Comparison of ENCODE assay signal across 19 mouse cellular contexts in genomic region chr5:99236888-99237752, GRCm38 (mm10).
A peak's percentile ranks its signal among the peaks of the same experiment; 100 is the strongest.
DNase-seq lines count a peak whose midpoint lies in the region; ATAC-seq and TF ChIP-seq lines count a peak whose summit lies in the region.
"Had no signal": no experiment of that assay in that cellular context is flagged by ENCODE, and none has a peak within 500 bp of the region (broad histone marks: within the 10 kb centered on the region; RNA-seq: fewer than 3 reads in every experiment).

No protein-coding gene starts in this region.

- H3K9me3 ChIP-seq in lung, postnatal 0 days (ENCODE audit: low read length), result no peaks in the 10 kb centered on the region
- H3K9me3 ChIP-seq in intestine, postnatal 0 days (ENCODE audit: control insufficient read depth), result no peaks in the 10 kb centered on the region
- H3K9me3 ChIP-seq: limb, embryonic 13.5 days; liver, embryonic 15.5 days had no signal

- H3K27ac ChIP-seq in lung, postnatal 0 days (ENCODE audit: low read length), result peak overlapping the region; percentile 80
- no peak overlapping the region for H3K27ac ChIP-seq in intestine, postnatal 0 days (ENCODE audit: low read depth, low read length)
- H3K27ac ChIP-seq: hindbrain, embryonic 14.5 days; left cerebral cortex, adult 2 months; limb, embryonic 13.5 days; liver, embryonic 15.5 days had no signal

- TF ChIP-seq EP300 in lung, postnatal 0 days (IDR thresholded peaks at IDR 0.05), result peak; percentile 89

- TF ChIP-seq CTCF in lung, postnatal 0 days (IDR thresholded peaks at IDR 0.05), result no peak
- TF ChIP-seq CTCF in intestine, postnatal 0 days (IDR thresholded peaks at IDR 0.05; ENCODE audit: low read depth), result no peak

- H3K27me3 ChIP-seq in lung, postnatal 0 days (replicated peaks; ENCODE audit: insufficient read depth, low read length), result no peaks in the 10 kb centered on the region
- no peaks in the 10 kb centered on the region for H3K27me3 ChIP-seq in intestine, postnatal 0 days (replicated peaks; ENCODE audit: control insufficient read depth, insufficient read depth, low read length)
- H3K27me3 ChIP-seq: limb, embryonic 13.5 days; liver, embryonic 15.5 days had no signal

- peak; percentile 65 for DNase-seq in heart, adult 11 months
- no peak for DNase-seq in heart, adult 18-20 months
- peak; percentile 84 for DNase-seq in lung, postnatal 0 days (ENCODE audit: low spot score)
- no peak for DNase-seq in lung, postnatal 4 days
- DNase-seq in adipocyte (ENCODE audit: low spot score), result no peak
- no peak for DNase-seq in kidney, postnatal 25 days
- no peak for DNase-seq in frontal cortex, postnatal 36 days (ENCODE audit: low spot score in 2 of 2)
- DNase-seq: adrenal gland, postnatal 10 days; cerebellum, adult 18-20 months; cerebellum, postnatal 36 days; kidney, adult 11 months; kidney, postnatal 10 days; thymus, postnatal 36 days had no signal

- no peak overlapping the region for H3K4me3 ChIP-seq in lung, postnatal 0 days (ENCODE audit: low read depth, low read length)
- no peak overlapping the region for H3K4me3 ChIP-seq in intestine, postnatal 0 days (ENCODE audit: low read depth, low read length)
- H3K4me3 ChIP-seq: left cerebral cortex, adult 2 months; limb, embryonic 13.5 days; liver, embryonic 15.5 days had no signal

- H3K36me3 ChIP-seq in lung, postnatal 0 days (ENCODE audit: insufficient read depth, low read length), result peaks cover 34% of the 10 kb centered on the region
- peaks cover 40% of the 10 kb centered on the region for H3K36me3 ChIP-seq in intestine, postnatal 0 days (ENCODE audit: control insufficient read depth, insufficient read depth)

- 48% methylated on average over 11 of the region's 11 CpGs for WGBS in lung, postnatal 0 days
- WGBS in intestine, postnatal 0 days, result 55% methylated on average over 11 of the region's 11 CpGs

- H3K4me1 ChIP-seq in lung, postnatal 0 days (ENCODE audit: insufficient read depth, low read depth, low read length), result peaks cover 8% of the 10 kb centered on the region; the same call in 1 of the 2 replicates
- H3K4me1 ChIP-seq in intestine, postnatal 0 days (replicated peaks; ENCODE audit: control insufficient read depth, insufficient read depth, low read length), result no peaks in the 10 kb centered on the region
- H3K4me1 ChIP-seq: liver, embryonic 15.5 days had no signal

- 0 out of 2 replicates have a peak overlapping the region, but pooled peaks have one; percentile 3 for H3K4me2 ChIP-seq in lung, postnatal 0 days (replicated peaks; ENCODE audit: low read depth, low read length)
- H3K4me2 ChIP-seq in intestine, postnatal 0 days (replicated peaks; ENCODE audit: low read depth), result no peak overlapping the region
- H3K4me2 ChIP-seq: hindbrain, embryonic 14.5 days; limb, embryonic 13.5 days; liver, embryonic 15.5 days had no signal

- H3K9ac ChIP-seq in lung, postnatal 0 days (replicated peaks; ENCODE audit: low read depth), result no peak overlapping the region
- H3K9ac ChIP-seq in intestine, postnatal 0 days (ENCODE audit: low read depth, low read length), result no peak overlapping the region
- H3K9ac ChIP-seq: hindbrain, embryonic 14.5 days; limb, embryonic 13.5 days; liver, embryonic 15.5 days had no signal

- peak; percentile 58 for ATAC-seq in lung, postnatal 0 days
- ATAC-seq in intestine, postnatal 0 days, result peak; percentile 43; the same call in 1 of the 2 replicates
- ATAC-seq: midbrain, embryonic 16.5 days had no signal

Comparison
In these comparisons a context has a peak if more than half of its experiments do, and no peak if none do; other contexts are left out.
1. DNase-seq: peak in heart, adult 11 months (single experiment) and lung, postnatal 0 days (single experiment); none in heart, adult 18-20 months (0 of 2), lung, postnatal 4 days (0 of 2), adipocyte (single experiment), kidney, postnatal 25 days (0 of 2) and frontal cortex, postnatal 36 days (0 of 2).